Mouse (Mus musculus): ENCODE measurements around the gene Dop1b. TPM values are rescaled to one million over a fixed set of nuclear protein-coding genes. Genes with fewer than 3 reads are reported as not detected.
"Not testable (repeated sequence)": the region's sequence is repeated elsewhere in the genome, so short reads cannot be mapped to it uniquely, and the experiment has no call there.

Dop1b gene
- polyA plus RNA-seq, 1 experiment, result 89.3 TPM

GRCm38 (mm10) chr16:93817371-93817770 is 105.7 kb downstream of the Dop1b start:
- Histone ChIP-seq H3K4me1 (ENCODE audit: control insufficient read depth, insufficient read depth, low read length) (no peaks in the 10 kb centered on the region), H3K27ac (ENCODE audit: insufficient read depth, low read length) (no peak overlapping the region), H3K4me3 (ENCODE audit: insufficient read depth, low read length) (no peak overlapping the region)
- TF ChIP-seq CTCF (IDR thresholded peaks at IDR 0.05; ENCODE audit: extremely low read depth, insufficient read depth, low read length), result no peak
- TF ChIP-seq POLR2A (IDR thresholded peaks at IDR 0.05; ENCODE audit: extremely low read depth, insufficient read depth, low read length), result no peak

DNA sequence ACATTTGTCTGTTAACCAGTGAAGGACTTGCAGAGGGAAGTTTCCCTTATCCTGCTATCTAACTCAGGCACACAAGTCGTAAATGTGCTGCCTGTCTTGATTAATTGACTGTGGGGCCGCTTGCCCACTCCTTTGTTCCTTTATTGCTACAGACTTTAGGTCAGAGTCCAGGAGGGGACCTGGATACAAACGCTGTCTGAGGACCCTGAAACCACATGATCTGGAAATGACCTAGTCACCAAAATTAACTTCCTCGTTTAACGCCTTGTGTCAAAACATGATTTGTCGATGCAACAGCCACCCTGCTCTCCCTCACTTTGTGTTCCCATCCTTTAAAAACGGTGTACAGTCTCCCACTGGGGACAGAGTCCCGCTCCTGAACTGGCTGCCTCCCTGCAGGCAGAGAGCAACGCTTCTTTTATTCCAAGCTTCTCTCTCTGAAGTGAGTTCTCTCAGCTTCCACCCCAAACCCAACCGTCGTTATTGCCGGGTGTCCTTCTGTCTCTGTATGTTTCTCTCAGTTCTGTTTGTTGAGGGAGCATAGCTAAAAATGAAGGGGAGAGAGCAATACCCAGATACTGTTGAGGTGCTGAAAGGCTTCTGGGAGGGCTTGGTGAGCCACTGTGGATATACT is 107.1 kb downstream of the Dop1b start:
- TF ChIP-seq CTCF (IDR thresholded peaks at IDR 0.05; ENCODE audit: extremely low read depth, insufficient read depth, low read length), result no peak
- no peak for TF ChIP-seq POLR2A (IDR thresholded peaks at IDR 0.05; ENCODE audit: extremely low read depth, insufficient read depth, low read length)
- H3K4me1 ChIP-seq (ENCODE audit: control insufficient read depth, insufficient read depth, low read length), result no peaks in the 10 kb centered on the region
- no peak overlapping the region for H3K4me3 ChIP-seq (ENCODE audit: insufficient read depth, low read length)
- H3K27ac ChIP-seq (ENCODE audit: insufficient read depth, low read length), result no peak overlapping the region; the same call in 1 of the 2 replicates

DNA sequence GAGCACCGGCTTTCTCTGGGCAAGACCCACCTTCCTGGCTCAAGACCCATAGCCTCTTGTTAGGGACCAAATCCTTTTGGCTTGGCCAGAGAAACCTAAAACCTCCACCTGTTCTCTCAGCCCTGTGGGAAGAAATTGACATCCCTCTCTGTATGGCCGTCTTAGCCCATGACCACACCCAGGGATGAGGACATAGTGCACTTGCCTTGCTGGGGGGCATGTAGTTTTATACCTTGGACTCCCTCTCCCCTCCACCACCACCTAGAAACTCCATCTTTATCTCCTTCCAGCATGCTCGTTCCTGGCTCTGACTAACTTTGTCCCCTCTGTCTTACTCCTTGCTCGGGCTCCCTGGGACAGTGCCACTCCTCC is 107.6 kb downstream of the Dop1b start:
- no peak overlapping the region for H3K4me3 ChIP-seq (ENCODE audit: insufficient read depth, low read length)
- no peak overlapping the region for H3K27ac ChIP-seq (ENCODE audit: insufficient read depth, low read length)
- H3K4me1 ChIP-seq (ENCODE audit: control insufficient read depth, insufficient read depth, low read length), result no peaks in the 10 kb centered on the region
- TF ChIP-seq POLR2A (IDR thresholded peaks at IDR 0.05; ENCODE audit: extremely low read depth, insufficient read depth, low read length) (no peak), CTCF (IDR thresholded peaks at IDR 0.05; ENCODE audit: extremely low read depth, insufficient read depth, low read length) (no peak)

DNA sequence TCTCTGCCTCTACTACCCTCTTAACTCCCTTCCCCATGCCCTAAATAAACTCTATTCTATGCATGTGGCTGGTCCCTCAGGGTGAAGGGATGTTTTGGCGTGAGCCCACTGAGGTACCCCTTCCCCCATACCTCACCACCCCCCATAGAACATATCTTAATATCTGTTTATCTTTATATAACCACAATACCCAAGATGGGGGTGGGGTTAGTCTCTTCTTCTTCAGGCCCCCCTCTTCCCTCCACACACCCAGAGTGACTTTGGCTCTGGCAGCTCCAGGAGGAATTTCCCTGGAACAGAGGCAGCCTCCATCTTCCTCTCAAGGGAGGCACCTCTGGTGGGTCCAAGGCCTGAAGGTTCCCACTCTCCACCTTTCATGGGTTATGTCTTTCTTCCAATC is 108.3 kb downstream of the Dop1b start:
- Histone ChIP-seq H3K4me3 (ENCODE audit: insufficient read depth, low read length) (no peak overlapping the region), H3K4me1 (ENCODE audit: control insufficient read depth, insufficient read depth, low read length) (no peaks in the 10 kb centered on the region), H3K27ac (ENCODE audit: insufficient read depth, low read length) (no peak overlapping the region)
- no peak for TF ChIP-seq POLR2A (IDR thresholded peaks at IDR 0.05; ENCODE audit: extremely low read depth, insufficient read depth, low read length)
- TF ChIP-seq CTCF (IDR thresholded peaks at IDR 0.05; ENCODE audit: extremely low read depth, insufficient read depth, low read length), result no peak

DNA sequence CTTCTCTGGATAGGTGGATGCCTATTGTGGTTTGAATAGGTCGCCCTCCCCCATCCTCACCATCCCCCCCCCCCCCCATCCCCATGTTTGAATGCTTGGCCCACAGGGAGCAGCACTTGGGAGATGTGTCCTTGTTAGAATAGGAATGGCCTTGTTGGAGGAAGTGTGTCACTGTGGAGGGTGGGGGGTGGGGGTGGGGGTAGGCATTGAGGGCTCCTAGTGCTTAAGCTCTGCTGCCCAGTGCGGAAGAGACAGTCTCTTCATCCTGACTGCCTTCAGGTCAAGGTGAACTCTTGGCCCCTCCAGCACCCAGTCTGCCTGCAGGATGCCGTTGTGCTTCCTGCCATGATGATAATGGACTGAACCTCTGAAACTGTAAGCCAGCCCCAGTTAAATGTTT is 110.0 kb downstream of the Dop1b start:
- Histone ChIP-seq H3K27ac (ENCODE audit: insufficient read depth, low read length) (no peak overlapping the region), H3K4me3 (ENCODE audit: insufficient read depth, low read length) (no peak overlapping the region), H3K4me1 (ENCODE audit: control insufficient read depth, insufficient read depth, low read length) (no peaks in the 10 kb centered on the region)
- TF ChIP-seq POLR2A (IDR thresholded peaks at IDR 0.05; ENCODE audit: extremely low read depth, insufficient read depth, low read length) (no peak), CTCF (IDR thresholded peaks at IDR 0.05; ENCODE audit: extremely low read depth, insufficient read depth, low read length) (no peak)

GRCm38 (mm10) chr16:93822433-93823225 is 110.9 kb downstream of the Dop1b start:
- not testable (repeated sequence) for H3K4me3 ChIP-seq (ENCODE audit: insufficient read depth, low read length); H3K27ac ChIP-seq (ENCODE audit: insufficient read depth, low read length); H3K4me1 ChIP-seq (ENCODE audit: control insufficient read depth, insufficient read depth, low read length)

GRCm38 (mm10) chr16:93824799-93825198 is 113.1 kb downstream of the Dop1b start:
- H3K27ac ChIP-seq (ENCODE audit: insufficient read depth, low read length), result no peak overlapping the region
- TF ChIP-seq POLR2A (IDR thresholded peaks at IDR 0.05; ENCODE audit: extremely low read depth, insufficient read depth, low read length) (no peak), CTCF (IDR thresholded peaks at IDR 0.05; ENCODE audit: extremely low read depth, insufficient read depth, low read length) (no peak)

GRCm38 (mm10) chr16:93825463-93825862 is 113.8 kb downstream of the Dop1b start:
- H3K4me3 ChIP-seq (ENCODE audit: insufficient read depth, low read length), result no peak overlapping the region
- H3K4me1 ChIP-seq (ENCODE audit: control insufficient read depth, insufficient read depth, low read length), result no peaks in the 10 kb centered on the region
- TF ChIP-seq POLR2A (IDR thresholded peaks at IDR 0.05; ENCODE audit: extremely low read depth, insufficient read depth, low read length), result no peak
- H3K27ac ChIP-seq (ENCODE audit: insufficient read depth, low read length), result no peak overlapping the region

More at GRCm38 (mm10) chr16:93824799-93825198, 113.1 kb downstream of the Dop1b start:
- Histone ChIP-seq H3K4me1 (ENCODE audit: control insufficient read depth, insufficient read depth, low read length) (no peaks in the 10 kb centered on the region), H3K4me3 (ENCODE audit: insufficient read depth, low read length) (no peak overlapping the region)

DNA sequence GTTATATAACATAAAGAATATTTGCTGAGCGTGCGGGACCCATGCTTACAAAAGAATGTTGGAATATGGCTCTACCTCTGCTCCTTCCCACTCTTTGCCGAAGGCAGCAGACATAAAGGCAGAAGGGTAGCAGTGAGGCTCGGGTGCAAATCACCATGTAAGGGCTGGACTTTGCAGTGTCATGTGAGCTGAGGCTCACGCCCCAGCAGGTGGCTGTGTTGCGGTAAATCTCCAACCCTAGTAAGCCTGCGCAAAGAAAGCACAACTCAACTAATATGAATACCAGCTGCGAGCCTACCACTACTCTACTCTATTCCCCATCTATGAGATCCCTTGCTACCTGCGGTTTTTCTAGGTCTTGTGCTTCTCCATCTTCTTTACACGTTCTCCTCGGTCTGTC is 114.3 kb downstream of the Dop1b start:
- TF ChIP-seq CTCF (IDR thresholded peaks at IDR 0.05; ENCODE audit: extremely low read depth, insufficient read depth, low read length), result no peak
- no peak for TF ChIP-seq POLR2A (IDR thresholded peaks at IDR 0.05; ENCODE audit: extremely low read depth, insufficient read depth, low read length)
- H3K4me1 ChIP-seq (ENCODE audit: control insufficient read depth, insufficient read depth, low read length), result no peaks in the 10 kb centered on the region
- H3K27ac ChIP-seq (ENCODE audit: insufficient read depth, low read length), result no peak overlapping the region
- no peak overlapping the region for H3K4me3 ChIP-seq (ENCODE audit: insufficient read depth, low read length)

DNA sequence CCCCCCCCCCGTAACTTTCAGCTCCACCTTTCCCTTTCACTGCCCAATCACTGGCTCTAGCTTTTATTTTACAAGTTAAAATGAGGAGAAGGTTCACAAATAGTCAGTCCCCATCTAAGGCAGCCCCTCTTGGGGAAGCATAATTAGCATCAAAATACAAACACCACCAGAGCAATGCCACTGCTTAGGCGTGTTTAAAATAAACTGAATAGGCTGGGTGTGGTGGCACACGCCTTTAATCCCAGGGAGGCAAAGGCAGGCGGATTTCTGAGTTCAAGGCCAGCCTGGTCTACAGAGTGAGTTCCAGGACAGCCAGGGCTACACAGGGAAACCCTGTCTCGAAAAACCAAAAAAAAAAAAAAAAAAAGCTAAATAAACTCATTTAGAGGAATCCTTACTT is 114.8 kb downstream of the Dop1b start:
- H3K27ac ChIP-seq (ENCODE audit: insufficient read depth, low read length); H3K4me1 ChIP-seq (ENCODE audit: control insufficient read depth, insufficient read depth, low read length); H3K4me3 ChIP-seq (ENCODE audit: insufficient read depth, low read length): not testable (repeated sequence)
